Mouse (Mus musculus) induced T-regulatory cell, adult 2 months (primary cell): ENCODE measurements around the gene Mtss1l.

ENCODE experiments used
- DNase-seq: peaks from one replicate; pipeline ENCODE4 v3.0.0-alpha.2; 2012; ENCODE audit warnings: low read depth

Mtss1l gene

DNA sequence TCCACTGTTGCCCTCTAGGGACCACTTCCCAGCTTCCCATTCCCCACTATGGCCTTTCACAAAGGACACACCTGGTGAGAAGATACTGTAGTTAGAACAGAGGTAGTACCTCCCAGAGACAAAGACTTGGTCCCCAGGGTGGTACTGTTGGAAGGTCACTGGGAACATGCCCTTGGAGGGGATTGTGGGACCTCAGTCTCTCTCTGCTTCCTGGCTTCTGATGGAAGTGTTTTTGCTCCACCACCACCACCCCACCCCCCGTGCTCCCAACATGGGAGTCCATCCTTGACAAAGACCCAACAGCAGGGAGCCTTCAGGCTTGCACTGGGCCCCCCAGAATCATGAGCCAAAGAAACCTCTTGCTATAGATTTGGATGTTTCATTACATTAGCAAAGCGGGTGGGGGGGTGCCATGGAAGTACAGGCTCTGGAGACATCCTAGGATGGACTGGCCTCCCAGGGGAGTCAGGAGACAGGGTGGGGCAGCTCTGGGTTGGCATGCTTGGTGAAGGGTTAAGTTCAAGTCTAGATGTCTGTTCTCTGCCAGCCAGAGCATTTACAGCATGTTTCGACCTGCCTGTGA lies 14.9 kb upstream of the Mtss1l start:
- DNase-seq = no peak

DNA sequence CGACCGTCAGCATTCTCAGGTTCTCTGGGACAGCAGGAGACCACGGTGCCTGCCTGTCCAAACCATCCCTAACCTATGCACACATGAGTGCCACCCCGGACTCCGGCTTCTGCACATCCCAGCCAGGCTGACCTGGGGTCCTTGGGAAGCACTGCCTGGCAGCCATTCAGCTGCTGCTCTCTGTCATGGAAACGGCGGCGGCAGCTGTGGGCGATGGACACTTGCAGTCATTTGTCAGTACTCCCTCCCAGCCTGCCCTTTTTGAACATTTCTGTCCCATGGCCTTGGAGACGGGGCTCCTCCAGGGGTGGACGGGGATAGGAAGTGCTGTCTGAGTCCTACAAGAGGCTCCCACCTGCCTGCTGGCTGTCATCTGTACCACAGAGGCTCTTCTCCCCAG lies 12.8 kb upstream of the Mtss1l start:
- DNase-seq = no peak

DNA sequence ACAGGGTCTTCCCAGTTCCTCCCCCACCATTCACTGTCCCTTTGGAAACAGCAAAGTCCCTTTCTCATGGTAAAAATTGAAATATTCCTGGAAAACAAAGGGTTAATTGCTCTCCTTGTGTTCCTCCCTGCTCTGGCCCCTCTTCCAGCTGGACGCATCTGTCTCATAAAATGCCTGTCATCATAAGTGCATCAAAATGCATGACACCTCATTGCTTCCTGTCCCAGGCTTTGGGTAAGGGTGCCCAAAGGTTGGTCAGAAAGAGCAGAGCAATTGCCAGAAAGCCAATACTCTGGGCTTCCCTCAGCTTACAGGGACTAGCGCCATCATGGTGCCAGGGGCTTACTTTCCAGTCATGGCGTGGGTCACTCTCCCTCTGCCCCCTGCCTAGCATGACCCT lies 10.7 kb upstream of the Mtss1l start:
- no peak for DNase-seq

DNA sequence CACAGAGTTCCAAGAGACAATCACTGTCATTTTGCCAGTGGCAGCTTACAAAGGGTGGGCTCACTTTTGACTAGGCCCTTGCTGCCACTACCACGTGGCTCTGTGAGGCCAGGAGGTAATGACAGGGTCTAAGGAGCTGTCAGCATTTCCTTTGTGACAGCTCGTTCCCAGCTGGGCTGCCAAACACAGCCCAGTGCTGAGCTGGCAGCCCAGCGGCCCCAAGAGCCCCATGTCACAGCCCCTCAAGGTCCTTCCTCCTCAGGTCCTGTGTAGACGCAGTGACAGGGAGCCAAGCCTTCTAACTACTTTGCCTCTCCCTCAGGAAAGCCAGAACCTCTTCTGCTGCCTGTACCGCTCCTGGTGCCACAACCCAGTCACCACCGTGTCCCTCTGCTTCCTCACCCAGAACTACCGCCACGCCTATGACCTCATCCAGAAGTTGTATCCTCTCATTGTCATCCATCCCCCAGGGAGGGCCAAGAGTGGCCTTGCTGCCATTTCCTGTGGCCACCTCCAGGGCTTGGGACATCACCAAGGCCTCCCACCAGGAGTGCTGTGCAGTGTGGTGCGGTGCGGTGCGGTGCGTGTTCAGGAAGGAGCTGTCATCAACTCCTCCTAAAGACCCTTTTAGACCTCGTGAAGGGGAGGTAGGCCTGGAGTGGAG lies 9.9 kb upstream of the Mtss1l start:
- DNase-seq = no peak

DNA sequence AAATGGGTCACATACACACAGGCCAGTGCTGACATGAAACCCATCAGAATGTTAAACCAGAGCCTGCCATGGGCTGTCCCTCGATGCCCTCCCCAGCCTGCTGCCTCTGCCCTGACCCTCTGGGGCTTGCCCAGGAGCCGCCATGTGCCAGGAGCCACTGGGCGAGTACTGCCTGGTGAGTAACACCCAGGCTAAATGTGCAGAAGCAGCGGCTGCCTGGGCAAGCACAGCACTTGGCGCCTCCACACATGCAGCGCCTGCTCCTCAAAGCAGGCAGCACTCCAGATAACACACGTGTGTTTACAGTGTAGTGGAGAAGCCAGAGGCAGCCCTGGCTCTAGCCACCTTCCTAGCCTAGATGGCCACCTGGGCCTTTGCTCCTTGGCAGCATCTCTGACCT lies 8.2 kb upstream of the Mtss1l start:
- no peak for DNase-seq

DNA sequence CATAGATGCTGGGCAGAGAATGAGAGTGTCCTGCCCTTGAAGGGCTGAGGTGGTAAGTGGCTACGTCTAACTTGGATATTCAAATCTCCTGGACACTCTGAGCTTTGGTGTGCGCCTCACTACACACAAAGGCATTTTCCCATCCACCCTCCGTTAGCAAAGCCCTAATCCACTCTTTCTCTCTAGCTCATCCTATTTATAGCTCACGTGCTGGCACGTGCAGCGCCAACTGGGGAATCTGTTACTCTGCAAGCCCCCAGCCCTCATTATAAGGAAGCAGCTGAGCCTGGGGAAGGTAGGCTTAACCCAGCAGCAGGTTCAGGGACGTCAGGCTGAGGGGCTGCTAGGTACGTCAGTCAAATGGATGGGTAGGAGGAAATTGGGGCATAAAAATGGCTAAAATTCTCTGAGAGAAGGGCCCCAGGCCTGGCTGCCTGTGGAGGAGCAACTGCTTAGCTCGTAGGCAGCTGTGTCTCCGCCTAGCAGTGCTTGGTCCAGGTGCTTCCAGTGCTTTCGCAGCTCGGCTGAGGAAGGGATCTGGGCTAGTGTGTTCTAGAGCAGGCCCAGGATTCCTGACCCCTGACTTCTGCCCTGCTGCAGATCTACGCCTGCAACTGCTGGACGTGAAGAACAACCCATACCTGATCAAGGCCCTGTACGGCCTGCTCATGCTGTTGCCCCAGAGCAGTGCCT lies 6.3 kb upstream of the Mtss1l start:
- DNase-seq = no peak

DNA sequence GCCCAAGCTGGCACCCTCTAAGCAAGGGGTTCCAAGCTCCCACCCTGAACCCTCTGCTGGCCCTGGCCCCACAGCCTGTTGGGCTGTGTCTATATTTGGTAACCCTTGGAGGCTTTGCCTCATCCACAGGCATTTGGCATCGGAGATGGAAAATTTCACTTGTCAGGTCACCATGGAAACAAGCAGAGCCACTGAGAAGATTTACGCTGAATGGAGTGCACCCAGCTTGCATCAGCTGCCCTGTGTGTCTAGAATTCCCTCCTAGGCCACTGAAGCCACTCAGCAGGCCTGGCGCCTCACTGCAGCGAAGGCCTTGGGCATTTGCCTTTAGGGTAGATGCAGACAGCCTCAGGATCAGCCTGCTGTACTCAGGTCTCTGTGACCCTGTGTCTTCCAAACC lies 5.2 kb upstream of the Mtss1l start:
- no peak for DNase-seq

DNA sequence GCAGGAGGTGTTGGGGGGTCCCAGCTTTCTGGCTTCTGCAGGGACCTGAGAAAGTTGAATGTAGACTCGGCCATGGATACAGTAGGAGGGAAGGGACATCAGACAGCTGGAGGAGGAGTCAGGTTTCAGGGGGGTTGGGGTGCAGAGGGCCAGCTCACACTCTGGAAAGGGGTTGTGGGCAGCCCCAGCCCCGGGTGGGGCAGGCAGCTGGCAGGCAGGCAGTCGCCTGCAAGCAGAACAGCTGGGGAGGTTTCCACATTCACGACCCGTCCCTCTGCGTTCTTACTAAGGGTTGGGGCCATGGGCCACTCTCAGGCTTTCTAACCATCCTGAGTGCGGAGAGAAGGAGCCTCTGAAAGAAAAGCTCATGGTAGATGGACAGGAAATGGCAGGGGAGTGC lies 4.1 kb upstream of the Mtss1l start:
- no peak for DNase-seq

DNA sequence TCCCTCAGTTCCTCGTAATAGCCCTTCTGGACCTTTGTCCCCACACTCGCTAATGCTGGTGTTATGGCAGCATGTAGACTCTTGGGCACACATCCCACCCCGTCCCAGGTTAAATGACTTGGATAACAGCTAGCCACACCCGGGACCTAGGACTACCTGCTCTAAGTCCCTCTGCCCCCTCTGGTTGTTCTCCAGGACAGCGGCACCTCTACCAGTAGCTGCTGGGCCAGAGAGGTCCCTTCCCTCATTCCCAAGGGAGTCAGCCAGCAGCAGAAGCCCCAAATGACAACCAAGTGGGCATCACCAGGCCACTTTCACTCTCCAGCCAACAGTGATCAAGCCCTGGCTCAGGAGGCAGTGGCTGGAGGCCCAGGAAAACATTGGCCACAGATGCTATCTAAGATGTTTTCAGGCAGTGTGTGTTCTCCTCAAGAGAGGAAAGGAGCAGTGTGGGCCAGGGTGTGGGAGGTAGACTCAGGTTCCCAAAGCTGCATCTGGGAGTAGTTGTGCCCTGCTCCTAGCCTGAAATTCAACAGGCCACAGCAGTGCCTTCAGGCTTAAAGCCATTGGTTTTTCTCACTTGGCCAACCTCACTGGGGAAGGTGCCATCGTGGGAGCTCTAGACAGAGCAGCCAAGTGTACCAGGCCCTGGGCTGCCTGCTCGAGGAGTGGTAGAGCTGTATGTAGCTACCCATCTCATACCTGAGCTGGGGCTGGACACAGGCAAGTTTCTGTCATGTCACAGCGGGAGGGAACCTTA lies 2.9 kb upstream of the Mtss1l start:
- no peak for DNase-seq

DNA sequence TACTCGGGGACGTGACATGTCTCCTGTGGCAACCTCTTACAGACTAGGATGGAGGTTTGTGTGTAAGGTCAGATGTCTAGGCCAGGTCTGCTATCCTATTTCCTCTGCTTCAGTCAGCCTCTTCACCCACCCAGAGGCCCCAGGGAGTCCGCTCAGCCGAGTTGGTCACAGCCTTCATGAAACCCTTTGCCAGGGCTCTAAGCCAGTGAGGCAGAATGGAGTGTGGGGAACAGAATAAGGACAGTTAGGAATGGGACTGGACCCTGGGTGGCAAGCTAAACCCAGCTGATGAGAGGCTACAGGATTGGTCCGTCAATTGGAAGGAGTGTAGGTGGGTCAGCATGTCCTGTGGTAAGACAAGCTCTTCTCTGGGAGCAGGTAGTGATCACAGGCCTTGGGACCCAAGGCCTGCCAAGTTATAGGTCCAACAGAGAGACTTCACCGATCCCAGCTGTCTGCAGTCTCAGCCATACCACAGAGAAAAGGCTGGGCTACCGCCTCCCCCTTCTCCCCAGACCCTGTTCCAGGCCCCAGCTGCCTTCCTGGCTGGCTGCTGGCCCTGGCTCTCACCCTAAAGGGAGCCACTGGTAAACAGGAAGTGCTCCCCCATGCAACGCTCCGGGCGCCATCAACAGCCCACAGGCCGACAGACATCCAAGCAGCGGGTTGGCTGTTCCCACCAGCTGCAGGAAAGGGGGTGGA lies 2.2 kb upstream of the Mtss1l start:
- no peak for DNase-seq

DNA sequence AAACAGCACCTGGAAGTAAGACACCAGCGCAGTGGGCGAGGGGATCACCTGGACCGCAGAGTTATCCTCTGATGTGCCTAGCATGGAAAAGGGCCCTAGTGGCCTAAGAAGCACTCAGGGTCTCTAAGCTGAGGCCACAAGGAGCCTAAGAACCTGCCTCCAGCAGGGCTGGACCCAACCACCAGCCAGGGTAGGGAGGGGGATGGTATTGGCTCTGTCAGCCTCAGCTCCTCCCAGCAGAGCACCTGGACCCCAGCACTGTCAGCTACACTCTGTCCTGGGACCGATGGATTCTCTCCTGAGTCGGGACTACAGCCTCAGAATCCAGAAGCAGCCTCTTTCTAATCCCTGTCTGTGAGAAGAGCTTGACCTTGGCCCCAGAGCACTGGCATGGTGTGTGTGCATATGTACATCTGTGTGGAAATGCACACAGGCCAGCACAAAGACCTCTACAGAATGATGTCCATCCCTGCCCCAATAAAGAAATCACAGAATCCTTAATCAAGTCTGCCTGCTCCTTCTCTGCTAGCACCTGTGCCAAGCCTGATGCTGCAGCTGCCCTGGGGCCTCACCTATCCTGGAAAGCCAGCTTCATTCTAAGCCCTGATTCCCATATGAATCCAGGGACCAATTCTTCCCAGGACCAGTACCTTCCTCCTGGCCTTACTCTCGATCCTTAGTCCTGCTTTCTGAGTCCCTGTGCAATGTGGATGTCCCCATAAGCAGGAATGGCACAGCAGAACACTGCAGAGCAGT lies 1.2 kb upstream of the Mtss1l start:
- no peak for DNase-seq

DNA sequence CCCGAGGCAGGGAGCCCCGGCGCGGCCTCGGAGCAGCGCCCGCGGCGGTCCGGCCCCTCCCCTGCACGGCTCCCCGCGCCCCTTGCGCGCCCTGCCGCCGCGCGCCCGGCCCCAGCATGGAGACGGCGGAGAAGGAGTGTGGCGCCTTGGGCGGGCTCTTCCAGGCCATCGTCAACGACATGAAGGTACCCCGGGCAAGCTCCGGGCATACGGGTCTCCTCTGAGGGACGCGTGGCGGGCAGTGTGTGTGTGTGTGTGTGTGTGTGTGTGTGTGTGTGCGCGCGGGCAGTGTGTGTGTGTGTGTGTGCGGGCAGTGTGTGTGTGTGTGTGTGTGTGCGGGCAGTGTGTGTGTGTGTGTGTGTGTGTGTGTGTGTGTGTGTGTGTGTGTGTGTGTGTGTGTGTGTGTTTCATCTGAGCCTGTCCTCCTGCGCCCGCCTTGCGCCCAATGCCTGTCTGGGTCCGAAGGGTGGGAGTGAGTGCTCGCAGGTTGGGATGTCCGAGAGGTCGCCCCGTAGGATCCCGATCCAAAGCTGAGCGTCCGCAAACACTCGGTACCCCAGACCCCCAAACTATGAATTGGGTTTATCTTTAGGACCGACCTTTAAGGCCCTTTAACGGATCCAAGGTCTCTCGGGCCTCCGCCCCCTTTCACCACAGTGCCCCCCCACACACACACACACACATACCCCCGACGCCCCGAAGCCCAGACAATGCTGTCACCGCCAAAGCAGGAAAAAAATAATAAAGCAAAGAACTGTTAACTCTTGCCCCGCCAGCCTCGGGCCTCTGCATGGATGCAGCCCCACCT lies 534 bp downstream of the Mtss1l start:
- no peak for DNase-seq

DNA sequence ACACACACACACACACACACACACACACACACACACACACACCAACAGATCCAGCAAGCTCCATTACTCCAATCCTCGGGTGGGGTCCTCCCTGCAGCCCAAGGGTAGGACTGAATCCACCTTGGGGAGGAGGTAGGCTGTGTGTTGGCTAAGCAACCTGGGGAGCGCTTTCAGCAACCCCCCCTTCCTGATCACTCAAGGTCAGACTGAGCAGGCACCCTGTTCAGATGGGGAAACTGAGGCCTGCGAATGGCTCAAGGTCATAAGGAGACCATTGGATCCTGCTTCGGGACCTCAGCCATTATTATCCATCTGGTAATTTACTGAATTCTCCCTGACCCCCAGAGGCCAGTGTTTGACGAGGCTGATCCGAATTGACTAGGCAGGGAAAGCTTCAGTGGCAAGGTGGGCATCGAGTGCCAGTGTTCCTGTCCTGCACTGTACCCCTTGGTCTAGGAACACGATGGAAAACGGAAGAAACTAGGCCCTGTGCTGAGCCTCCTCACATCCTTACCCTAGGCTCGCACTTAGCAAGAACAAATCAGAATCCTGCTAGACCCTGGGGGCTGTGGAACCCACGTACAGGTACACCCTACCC lies 1.2 kb downstream of the Mtss1l start:
- no peak for DNase-seq

DNA sequence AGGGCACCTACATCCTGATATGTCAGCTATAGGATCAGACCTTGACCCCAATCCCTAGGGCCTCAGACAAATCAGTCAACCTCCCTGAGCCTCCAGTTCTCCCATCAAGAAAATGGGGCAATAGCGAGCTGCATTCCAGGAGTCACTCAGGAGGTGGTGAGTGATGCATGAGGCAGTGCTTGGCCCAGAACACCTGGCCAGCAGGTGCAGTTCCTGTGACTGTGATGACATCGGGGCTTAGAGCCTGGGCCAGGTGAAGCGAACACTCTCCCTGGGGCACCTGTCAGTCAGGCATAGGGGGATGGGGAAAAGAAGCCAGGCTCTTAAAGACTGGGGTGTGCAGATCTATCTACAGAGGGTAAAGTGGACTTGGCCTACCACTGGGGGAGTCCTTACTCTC lies 3.2 kb downstream of the Mtss1l start:
- DNase-seq = no peak

DNA sequence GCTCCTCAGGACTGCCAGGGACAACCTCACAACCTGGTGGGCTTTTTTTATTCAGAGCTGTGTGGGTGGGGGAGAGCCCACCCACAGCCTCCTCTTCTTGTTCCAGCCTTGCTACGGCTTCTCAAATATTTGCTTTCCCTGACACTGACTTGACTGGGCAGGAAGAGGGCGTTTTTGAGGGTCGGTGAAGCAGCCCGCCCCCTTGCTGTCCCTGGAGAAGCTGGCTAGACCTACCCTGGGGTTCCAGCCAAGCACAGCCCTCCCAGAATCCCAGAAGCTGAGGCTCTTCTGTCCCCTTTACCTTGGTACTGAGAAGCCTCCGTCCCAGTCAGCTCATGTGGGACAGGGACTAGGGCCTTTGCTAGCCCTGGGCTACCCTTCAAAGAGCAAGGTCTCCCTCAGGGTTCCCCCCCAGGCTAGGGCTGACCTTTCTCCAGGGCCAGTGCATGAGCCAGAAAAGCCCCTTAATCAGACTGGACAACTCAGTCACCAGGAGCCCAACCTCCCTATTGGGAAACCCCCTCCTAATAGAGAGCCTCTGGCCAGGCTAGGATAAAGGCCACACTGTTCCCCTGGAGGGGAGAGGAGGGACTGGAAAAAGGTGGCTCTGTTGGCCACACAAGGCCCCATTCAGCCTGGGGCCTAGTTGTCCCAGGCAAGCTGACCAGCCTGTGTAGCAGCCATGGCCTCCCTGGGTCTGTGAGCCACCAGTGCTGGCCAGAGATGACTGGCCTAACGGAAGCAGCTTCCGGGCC lies 4.0 kb downstream of the Mtss1l start:
- DNase-seq = no peak

DNA sequence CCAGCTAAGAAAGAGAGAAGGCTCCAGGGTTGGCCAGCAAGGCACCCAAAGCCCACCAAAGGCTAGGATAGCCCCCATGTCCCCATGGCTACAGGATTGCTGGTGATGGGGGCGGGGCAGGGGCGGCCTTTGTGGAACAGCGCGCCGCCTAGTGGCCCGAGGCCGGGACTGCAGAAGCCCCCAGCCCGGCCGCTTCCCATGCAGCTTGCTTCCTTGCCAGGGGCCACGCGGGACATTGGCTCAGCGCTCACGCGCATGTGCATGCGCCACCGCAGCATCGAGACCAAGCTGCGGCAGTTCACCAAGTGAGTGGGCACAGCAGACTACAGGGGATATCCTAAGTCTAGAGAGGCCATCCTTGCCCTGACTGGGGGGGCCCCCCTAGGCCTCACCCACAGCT lies 5.6 kb downstream of the Mtss1l start:
- DNase-seq = peak; percentile 58

DNA sequence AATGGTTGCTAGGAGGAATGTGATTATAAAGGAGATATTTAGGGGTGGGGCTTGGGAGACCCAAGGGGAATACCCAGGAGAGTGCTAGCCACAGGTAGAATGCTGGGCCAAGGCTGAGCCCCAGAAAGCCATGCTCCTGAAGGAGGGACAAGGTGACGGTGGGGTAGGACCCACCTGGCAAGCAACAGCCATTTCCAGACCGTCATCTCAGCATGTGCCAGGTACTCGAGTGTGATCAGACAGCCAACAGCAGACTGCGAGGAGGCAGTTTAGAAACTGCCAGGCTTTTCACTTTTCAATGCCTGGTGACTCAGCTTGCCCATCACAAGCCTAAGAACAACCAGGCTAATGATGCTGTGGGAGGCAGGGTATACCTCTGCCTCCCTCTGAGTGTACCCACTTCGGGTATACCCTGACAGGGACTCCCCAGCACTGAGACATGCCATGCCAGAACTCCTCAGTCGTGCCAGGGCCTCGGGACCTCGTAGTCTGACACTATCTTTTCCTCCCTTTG lies 10.1 kb downstream of the Mtss1l start:
- DNase-seq = no peak

DNA sequence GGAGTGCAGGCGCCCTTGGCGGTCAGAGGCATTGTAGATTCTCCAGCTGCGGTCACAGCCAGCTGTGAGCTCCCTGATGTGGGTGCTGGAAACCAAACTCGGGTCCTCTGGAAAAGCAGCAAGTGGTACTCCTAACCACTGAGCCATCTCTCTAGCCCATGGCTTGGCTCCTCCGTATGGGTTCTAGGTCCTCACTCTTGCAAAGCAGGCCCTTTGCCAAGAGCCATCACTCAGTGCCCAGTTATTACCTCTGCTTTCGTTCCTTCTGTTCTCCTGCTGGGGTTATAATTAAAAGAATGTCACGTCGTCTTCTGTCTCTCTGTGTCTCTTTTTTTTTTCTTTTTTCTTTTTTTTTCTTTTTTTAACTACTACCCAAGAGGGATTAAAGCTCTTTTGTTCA lies 11.8 kb downstream of the Mtss1l start:
- no peak for DNase-seq

DNA sequence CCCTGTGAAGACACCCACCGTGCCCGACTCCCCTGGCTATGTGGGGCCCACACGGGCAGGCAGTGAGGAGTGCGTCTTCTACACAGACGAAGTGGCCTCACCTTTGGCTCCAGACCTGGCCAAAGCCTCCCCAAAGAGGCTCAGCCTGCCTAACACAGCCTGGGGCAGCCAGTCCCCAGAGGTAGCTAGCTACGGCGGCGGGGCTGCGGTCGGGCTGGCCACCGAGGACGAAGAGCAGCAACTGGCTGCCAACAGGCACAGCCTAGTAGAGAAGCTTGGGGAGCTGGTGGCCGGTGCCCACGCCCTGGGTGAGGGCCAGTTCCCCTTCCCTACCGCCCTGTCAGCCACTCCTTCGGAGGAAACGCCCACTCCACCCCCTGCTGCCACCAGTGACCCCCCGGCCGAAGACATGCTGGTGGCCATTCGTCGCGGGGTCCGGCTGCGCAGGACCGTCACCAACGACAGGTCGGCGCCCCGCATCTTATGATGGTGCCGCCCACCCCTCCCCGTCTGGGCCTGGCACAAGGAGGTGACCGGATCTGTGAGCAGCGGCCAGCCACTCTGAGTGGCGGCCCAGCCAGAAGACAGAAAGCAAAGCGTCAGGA lies 17.4 kb downstream of the Mtss1l start:
- DNase-seq = no peak
